Mouse (Mus musculus) hindbrain, embryonic 12.5 days (tissue): ENCODE results near the gene Sun5. TPM values are rescaled to one million over a fixed set of nuclear protein-coding genes. Genes with fewer than 3 reads are reported as not detected.
"Not testable (repeated sequence)": the region's sequence is repeated elsewhere in the genome, so short reads cannot be mapped to it uniquely, and the experiment has no call there.

Experiments
- ATAC-seq: fragments of 200-750 bp; cut with Nextera tagmentation; 2 replicates; pipeline ENCODE4 v1.8.0; 2017; ENCODE audit warnings: moderate TSS enrichment; ENCODE audit not compliant: low FRiP score
- H3K27ac ChIP-seq: fragments of 300-500 bp; sonication (generic); 2 replicates; pipeline ENCODE4 v1.5.1; 2016; ENCODE audit warnings: mild to moderate bottlenecking
- H3K27me3 ChIP-seq: fragments of 300-500 bp; sonication (generic); 2 replicates; pipeline ENCODE4 v1.6.1; 2016; ENCODE audit warnings: mild to moderate bottlenecking
- H3K36me3 ChIP-seq: fragments of 300-500 bp; sonication (generic); 2 replicates; pipeline ENCODE4 v1.6.1; 2016; ENCODE audit warnings: mild to moderate bottlenecking
- H3K4me1 ChIP-seq: fragments of 300-500 bp; sonication (generic); 2 replicates; pipeline ENCODE4 v1.6.1; 2016
- H3K4me2 ChIP-seq: fragments of 300-500 bp; sonication (generic); replicated peaks from 2 replicates; pipeline ENCODE4 v1.6.1; 2016; ENCODE audit warnings: mild to moderate bottlenecking
- H3K4me3 ChIP-seq: fragments of 300-500 bp; sonication (generic); 2 replicates; pipeline ENCODE4 v1.5.1; 2016; ENCODE audit warnings: mild to moderate bottlenecking
- H3K9ac ChIP-seq: fragments of 300-500 bp; sonication (generic); 2 replicates; pipeline ENCODE4 v1.6.1; 2016; ENCODE audit warnings: mild to moderate bottlenecking, moderate library complexity
- H3K9me3 ChIP-seq: fragments of 300-500 bp; sonication (generic); replicated peaks from 2 replicates; pipeline ENCODE4 v1.6.1; 2016; ENCODE audit warnings: mild to moderate bottlenecking
- WGBS: fragments of 180-500 bp; shearing (Covaris S2); methylation state at CpG from one replicate; pipeline ENCODE4 v1.1.7; 2016; 5-methylcytosine and 5-hydroxymethylcytosine counted together
- polyA plus RNA-seq: library from polyadenylated mRNA; unstranded; fragments of >200 nt; fragmentation: Nextera tagmentation; extraction: Ambion mirVana; gene quantifications from 2 replicates; pipeline ENCODE4 v1.2.1, GENCODE M21; 2016

Sun5 gene
- polyA plus RNA-seq, 1 experiment from 2014 or later = not detected

DNA sequence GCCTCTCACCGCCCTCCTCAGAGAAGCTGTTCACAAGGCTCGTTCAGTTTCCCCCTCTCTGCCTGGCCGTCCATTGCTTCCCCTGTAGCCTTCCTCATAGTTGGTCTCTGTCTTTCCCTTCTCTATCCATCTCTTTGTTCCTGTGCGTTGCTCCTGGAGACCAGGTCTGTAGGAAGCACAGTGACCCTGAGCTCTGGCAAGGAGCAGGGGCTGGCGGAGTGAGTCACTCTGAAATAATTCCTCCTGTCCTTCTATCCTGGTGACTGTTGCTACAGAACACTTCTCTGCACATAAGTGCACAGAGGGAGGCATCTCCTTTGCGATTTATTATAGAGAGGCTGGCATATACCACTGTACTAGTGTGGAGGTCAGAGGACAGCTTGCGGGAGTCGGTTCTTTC is 62.7 kb downstream of the Sun5 start:
- H3K4me1 ChIP-seq = no peaks in the 10 kb centered on the region
- no peaks in the 10 kb centered on the region for H3K9me3 ChIP-seq
- H3K36me3 ChIP-seq = no peaks in the 10 kb centered on the region
- H3K27me3 ChIP-seq = no peaks in the 10 kb centered on the region
- no peak for ATAC-seq
- H3K27ac ChIP-seq = no peak overlapping the region
- 83% methylated on average over 8 of the region's 8 CpGs for WGBS
- no peak overlapping the region for H3K4me2 ChIP-seq
- H3K4me3 ChIP-seq = no peak overlapping the region
- no peak overlapping the region for H3K9ac ChIP-seq

GRCm38 (mm10) chr2:153807464-153807863 is 63.4 kb downstream of the Sun5 start:
- not testable (repeated sequence) for H3K4me2 ChIP-seq

More at GRCm38 (mm10) chr2:153807464-153807863, 63.4 kb downstream of the Sun5 start:
- H3K9me3 ChIP-seq, H3K36me3 ChIP-seq, H3K9ac ChIP-seq, H3K27ac ChIP-seq, H3K27me3 ChIP-seq, H3K4me3 ChIP-seq, H3K4me1 ChIP-seq: not testable (repeated sequence)
- ATAC-seq = peak; percentile 38; the same call in 1 of the 2 replicates

Other genes starting within 250 kb of the Sun5 start
- gene Commd7, start 238.3 kb downstream of the Sun5 start, polyA plus RNA-seq = 68.6 and 71.8 TPM in 2 replicates
- gene Dnmt3b, start 221.6 kb downstream of the Sun5 start, polyA plus RNA-seq = 9.5 and 9.7 TPM in 2 replicates
- gene Dnmt3c, start 174.4 kb downstream of the Sun5 start, polyA plus RNA-seq = 0.17 TPM in 1 of 2 replicates, not detected in the other
- 369 and 427 TPM in 2 replicates for gene Mapre1, start 129.8 kb downstream of the Sun5 start, polyA plus RNA-seq
- 0.07 TPM in 1 of 2 replicates, not detected in the other for gene Efcab8, start 91.2 kb downstream of the Sun5 start, polyA plus RNA-seq
- not detected in 2 replicates for gene Bpifb2, start 4.0 kb upstream of the Sun5 start, polyA plus RNA-seq
- not detected in 2 replicates for gene Bpifb6, start 29.3 kb upstream of the Sun5 start, polyA plus RNA-seq
- not detected in 2 replicates for gene Bpifb3, start 47.1 kb upstream of the Sun5 start, polyA plus RNA-seq
- not detected in 2 replicates for gene Bpifb4, start 67.1 kb upstream of the Sun5 start, polyA plus RNA-seq
- gene Bpifa6, start 103.9 kb upstream of the Sun5 start, polyA plus RNA-seq = not detected in 2 replicates
- not detected in 2 replicates for gene Bpifa2, start 137.2 kb upstream of the Sun5 start, polyA plus RNA-seq